Mouse (Mus musculus): ENCODE measurements around the gene Kcnh8.

The Kcnh8 gene

DNA sequence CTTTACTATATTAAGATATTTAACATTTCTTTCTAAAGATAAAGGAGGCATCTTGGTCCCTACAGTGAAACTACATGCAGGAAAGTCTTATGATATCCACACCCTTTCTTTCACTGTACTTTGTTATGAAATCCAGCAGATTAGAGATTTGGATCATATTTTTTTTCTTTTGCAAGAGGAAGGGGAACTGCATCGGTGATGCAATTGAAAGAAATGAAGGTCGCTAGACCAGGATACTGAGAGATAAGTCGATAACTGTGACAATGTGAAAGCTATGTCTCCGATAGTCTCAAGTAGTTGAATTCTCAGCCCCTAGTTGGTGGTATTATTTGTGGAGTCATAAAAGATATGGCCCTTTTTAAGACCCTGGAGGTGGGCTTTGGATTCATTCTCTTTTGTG is 227.2 kb downstream of the Kcnh8 start:
- no peak for DNase-seq (ENCODE audit: low read depth, low spot score)

- DNase-seq (ENCODE audit: low read depth, low spot score) = no peak
Measured at GRCm38 (mm10) chr17:52873195-52873594, 270.7 kb downstream of the Kcnh8 start.

DNA sequence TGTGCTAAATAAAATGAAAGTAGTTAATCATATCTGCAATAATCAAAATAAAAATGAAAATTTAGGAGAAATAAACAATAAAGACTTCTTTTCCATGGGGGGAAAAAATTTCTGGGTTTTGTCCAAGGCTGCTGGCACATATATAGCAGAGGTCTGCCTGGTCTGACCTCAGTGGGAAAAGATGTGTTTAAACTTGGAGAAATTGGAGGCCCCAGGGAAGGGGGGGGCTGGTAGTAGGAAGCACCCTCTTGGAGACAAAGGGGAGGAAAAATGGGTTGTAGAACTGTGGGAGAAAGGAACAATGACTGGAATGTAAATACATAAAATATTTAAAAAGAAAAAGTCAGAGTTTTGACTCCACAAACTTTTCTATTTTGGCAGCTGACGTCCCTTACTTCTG is 276.5 kb downstream of the Kcnh8 start:
- DNase-seq (ENCODE audit: low read depth, low spot score) = no peak

DNA sequence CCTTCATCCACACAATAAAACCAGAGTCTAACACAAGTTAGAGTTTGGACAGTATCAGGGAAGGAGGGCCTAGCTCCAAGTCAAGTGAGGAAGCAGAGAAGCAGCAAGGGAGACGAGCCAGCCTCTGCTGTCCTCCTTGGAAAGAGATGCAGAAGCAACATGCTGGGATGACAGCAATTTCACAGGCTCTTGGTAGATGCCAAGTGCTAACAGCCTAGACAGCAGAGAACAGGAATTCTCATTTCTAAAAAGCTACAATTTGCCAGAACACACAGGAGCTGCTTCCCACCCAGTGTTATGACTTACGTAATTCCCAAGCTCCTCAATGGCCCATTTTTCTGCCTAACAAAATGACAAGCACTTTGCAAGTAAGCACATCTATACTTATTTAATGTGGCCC is 277.5 kb downstream of the Kcnh8 start:
- DNase-seq (ENCODE audit: low read depth, low spot score) = no peak

- no peak for DNase-seq (ENCODE audit: low read depth, low spot score)
Measured at GRCm38 (mm10) chr17:52885210-52885609, 282.7 kb downstream of the Kcnh8 start.

DNA sequence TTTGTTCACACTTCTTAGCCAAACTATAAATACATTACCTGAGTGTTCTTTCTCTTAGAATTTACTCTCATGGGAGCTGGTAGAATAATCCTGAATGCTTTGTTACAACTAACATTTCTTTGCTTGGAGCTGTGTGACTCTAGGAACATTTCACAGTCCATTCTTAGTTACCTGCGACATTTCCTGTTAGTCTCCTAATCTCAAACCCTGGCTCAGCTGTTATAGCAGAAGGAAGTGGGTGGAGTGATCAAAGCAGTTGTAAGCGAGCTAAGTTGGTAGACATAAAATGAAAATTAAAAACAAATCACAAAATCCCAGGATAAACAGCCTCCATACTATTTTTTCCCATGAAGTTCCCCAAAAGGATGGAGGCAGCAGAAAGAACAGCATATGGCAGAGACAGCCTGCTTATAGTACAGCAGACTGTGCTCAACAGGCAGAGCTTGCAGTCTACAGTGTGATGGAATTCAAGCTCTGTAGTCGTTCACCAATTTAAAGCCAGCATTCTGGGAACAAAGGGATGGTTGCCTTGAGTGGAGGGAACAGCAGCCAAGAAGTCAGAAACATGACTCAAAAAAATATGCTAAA is 318.1 kb downstream of the Kcnh8 start:
- no peak for DNase-seq (ENCODE audit: low read depth, low spot score)

GRCm38 (mm10) chr17:52943966-52944365 is 341.5 kb downstream of the Kcnh8 start:
- DNase-seq (ENCODE audit: low read depth, low spot score) = no peak

DNA sequence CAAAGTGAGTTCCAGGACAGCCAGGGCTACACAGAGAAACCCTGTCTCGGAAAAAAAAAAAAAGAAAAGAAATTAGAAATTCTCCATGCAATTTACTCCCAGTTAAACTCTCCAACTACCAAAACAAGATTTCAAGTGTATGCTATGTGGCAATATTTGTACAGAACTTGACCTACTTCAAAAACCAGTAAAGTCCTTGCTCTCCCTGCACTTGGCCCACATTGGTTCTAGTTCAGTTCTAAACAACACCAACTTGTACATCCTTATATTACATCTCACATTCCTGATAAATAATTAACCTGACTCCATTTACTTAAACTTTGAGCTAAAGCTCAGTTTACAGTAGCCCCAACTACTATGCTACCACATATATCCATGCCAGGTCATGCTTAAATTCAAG is 370.2 kb downstream of the Kcnh8 start:
- no peak for DNase-seq (ENCODE audit: low read depth, low spot score)

DNA sequence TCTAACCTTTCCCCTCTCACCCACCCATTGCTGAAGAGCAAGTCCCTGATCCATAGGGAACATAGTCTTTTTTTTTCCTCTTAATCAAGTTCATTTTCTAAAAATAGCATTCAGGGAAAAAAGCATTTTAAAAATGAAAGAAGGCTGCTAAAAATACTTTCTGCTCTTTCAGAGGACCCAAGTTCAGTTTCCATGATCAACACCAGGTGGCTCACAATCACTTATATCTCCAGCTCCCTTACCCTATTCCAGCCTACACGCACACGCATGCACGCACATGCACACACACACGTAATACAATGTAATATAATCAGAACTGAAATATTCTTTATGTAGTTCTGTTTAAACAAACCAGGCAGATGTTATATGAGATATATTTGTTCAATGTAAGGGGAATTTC is 378.4 kb downstream of the Kcnh8 start:
- no peak for DNase-seq (ENCODE audit: low read depth, low spot score)

Measured in embryo, embryonic 11.5 days (tissue).